Mouse (Mus musculus): Measurements from ENCODE around the gene 1600014C23Rik.

Gene 1600014C23Rik

GRCm38 (mm10) chr17:45752678-45753077 is 19.0 kb upstream of the 1600014C23Rik start:
- peak; percentile 92 for DNase-seq (ENCODE audit: extremely low read depth, insufficient read length, low spot score)

- peak; percentile 86 for DNase-seq (ENCODE audit: extremely low read depth, insufficient read length, low spot score)
Measured at GRCm38 (mm10) chr17:45752053-45752452, 18.4 kb upstream of the 1600014C23Rik start.

DNA sequence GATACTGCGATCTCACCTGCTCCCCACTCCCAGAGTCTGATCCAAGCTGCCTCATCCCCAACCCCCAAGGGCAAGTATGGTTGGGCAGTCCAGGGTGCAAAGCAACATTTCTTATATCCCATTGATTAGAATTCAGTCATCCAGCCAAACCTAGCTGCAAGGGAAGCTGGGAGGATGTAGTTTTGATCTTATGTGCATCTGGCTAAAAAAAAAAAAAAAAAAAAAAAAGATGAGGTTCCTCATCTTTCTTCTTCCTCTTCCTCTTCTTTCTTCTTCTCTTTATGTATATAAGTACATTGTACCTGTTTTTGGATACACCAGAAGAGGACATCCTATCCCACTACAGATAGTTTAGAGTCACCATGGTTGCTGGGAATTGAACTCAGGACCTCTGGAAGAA is 17.7 kb upstream of the 1600014C23Rik start:
- DNase-seq (ENCODE audit: extremely low read depth, insufficient read length, low spot score): no peak

GRCm38 (mm10) chr17:45749100-45749499 is 15.5 kb upstream of the 1600014C23Rik start:
- peak; percentile 74 for DNase-seq (ENCODE audit: extremely low read depth, insufficient read length, low spot score)

DNA sequence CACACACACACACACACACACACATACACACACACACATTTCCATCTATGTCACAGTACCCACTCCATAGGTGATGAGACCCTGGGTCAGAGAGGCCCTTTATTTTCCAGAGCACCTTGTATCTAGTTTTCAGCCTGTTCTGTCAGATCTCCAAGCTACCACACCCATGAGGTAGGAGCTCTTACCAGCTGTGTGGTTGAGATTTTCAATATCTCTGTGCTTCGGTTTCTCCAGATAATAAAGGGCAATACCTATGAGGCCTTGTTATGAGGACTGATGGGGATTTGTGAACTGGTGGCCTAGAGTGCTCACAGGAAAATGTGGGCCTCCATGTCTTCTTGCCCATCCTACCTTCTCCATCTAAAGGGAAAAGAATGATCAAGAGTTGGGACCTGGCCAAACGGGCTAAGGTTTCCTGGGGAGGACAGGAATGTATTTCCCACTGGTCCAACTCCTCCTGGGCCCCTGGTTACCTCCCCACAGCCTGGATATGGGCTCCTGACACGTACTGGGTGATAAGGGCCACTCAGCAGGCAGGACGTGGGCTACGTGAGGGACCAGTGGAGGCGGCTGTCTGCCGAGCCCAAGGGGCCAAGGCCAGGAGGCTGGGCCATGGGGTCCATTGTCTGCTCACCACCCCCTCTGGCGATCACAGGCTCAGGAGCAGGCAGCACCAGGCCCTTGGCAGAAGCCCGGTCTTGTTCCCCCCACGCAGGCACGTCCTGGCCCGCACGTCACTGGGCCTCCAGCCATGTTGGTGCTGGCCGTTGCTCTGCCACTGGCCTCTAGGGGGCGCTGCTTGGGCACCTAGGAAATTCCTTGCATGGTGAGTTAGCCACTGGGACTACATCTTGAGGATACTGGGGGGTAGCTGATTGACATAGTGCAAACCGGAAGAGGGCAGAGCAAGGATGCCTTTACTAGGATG is 14.5 kb upstream of the 1600014C23Rik start:
- DNase-seq (ENCODE audit: extremely low read depth, insufficient read length, low spot score): peak; percentile 51

GRCm38 (mm10) chr17:45747293-45747692 is 13.6 kb upstream of the 1600014C23Rik start:
- no peak for DNase-seq (ENCODE audit: extremely low read depth, insufficient read length, low spot score)

- peak; percentile 83 for DNase-seq (ENCODE audit: extremely low read depth, insufficient read length, low spot score)
Measured at GRCm38 (mm10) chr17:45746755-45747154, 13.1 kb upstream of the 1600014C23Rik start.

DNA sequence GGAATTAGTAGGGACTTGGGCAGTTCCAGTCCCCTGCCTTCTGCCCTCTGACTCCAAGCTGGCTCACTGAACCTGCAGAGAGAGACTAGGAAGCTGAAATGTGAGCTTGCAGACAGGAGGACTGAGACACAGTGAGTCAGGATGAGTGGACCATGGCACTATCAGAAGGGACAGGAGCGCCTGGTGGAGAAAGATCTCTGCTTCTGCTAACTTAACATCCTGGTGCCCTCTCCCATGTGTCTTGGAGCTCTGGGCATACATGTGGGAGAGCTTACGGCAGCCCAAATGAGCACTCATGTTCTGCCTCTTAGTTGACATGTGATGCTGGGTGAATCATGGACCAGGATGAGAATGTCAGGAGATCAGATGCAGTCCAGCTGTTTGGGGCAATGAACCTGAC is 12.0 kb upstream of the 1600014C23Rik start:
- DNase-seq (ENCODE audit: extremely low read depth, insufficient read length, low spot score): no peak

DNA sequence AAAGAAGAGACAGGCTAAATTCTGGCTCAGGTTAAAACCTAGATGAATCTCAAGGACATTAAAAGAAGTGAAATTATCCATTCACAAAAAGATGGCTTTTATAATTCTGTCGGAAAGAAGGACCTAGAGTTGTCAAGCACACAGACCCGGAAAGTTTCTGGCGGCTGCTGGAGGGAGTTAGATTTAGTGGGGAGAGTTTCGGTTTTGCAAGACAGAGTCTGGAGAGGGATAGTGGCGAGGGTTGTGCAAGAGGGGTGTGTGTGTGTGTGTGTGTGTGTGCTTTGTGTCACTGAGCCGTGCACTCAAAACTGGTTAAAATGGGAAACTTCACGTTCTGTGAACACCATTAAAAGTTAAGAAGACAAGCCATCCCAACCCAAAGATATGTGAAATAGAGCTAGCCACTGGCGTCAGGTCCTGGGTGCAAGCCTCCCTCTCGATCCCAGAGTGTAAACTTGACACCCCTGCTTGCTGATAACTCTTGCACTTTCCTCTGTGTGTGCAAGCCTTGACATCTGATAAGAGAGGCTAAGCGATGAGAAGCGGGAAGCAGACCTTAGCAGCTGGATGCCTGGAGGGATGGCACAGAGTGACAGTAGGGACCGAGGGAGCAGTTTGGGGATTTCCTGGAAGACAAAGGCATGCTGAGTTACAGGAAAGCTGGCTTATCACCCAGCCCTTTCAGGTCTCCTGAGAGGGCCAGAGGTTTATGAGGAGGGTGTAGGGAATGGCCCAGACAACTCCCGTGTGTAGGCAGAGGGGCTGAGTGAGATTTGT is 8.9 kb upstream of the 1600014C23Rik start:
- DNase-seq (ENCODE audit: extremely low read depth, insufficient read length, low spot score): no peak

DNA sequence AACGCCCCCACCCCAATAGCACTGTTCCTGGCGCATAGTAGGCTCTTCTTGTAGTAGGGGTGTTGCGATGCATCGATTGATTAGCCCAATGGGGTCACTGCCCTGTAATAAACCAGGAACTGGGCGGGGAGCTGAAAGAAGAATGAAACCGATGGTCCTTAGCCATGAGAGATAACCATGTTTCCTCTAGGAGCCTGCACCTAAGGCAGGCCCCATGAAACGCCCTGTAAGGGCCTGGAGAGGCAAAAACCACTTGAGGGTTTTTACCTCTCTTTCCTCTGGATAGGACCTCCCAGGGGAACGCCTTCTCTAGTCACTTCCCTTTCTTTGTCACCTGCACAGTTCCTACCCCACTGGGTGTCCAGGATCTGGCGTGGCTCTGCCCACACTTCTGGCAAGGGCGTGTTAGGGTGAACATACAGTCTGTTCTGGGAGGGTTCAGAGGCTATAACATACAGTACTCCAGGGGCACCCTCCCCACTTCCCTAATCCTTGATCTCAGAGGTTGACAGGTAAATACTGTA is 3.5 kb upstream of the 1600014C23Rik start:
- DNase-seq (ENCODE audit: extremely low read depth, insufficient read length, low spot score): no peak

GRCm38 (mm10) chr17:45736311-45737077 is 2.9 kb upstream of the 1600014C23Rik start:
- peak; percentile 82 for DNase-seq (ENCODE audit: extremely low read depth, insufficient read length, low spot score)

DNA sequence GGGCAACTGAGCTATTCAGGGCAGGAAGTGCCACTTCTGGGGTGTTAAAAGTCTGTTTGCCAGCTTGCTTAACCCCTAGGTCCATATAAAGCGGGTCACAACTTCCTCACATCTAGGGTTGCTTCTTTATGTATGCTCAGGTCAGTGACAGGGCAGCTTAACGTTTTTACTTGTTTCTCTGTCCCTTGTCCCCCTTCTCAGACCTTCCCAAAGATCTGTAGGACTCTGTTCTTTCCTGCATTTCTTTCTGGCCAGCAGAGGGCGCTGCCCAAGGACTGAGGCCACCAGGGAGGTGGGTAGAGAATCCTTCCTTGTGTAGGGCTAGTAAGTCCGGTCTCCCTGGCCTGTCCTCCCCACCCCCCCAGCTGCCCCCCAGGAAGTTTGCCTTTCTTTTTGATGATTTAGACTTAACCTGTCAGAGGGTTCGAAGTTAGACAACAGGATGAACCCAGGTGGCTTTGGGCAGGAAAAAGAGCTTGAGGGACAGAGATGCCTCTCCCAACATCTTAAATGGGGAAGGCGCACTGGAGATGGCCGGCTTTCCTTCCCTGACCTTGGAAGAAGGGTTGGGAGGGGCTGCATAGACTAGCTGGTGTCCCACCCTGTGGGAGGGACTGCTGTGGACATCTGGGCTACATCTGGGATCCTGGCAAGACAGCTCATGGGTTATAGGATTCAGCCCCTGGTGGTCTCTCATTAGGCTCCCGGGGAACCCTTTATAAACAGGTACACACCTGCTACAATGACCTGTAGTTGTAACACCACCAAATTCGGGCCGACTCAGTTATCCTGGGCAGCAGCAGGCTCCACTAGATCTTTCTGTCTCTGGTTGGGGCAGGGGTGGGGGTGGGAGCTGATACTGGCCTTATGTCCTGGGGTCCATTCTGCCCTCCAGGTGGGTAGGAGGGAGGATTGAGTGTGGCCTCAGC is 2.0 kb upstream of the 1600014C23Rik start:
- DNase-seq (ENCODE audit: extremely low read depth, insufficient read length, low spot score): peak; percentile 78

- DNase-seq (ENCODE audit: extremely low read depth, insufficient read length, low spot score): peak; percentile 83
Measured at GRCm38 (mm10) chr17:45734881-45735280, 1.2 kb upstream of the 1600014C23Rik start.

GRCm38 (mm10) chr17:45734333-45734732 is 689 bp upstream of the 1600014C23Rik start:
- no peak for DNase-seq (ENCODE audit: extremely low read depth, insufficient read length, low spot score)

GRCm38 (mm10) chr17:45733038-45733734 is 458 bp downstream of the 1600014C23Rik start:
- no peak for DNase-seq (ENCODE audit: extremely low read depth, insufficient read length, low spot score)

GRCm38 (mm10) chr17:45731172-45731864 is 2.3 kb downstream of the 1600014C23Rik start:
- DNase-seq (ENCODE audit: extremely low read depth, insufficient read length, low spot score): peak; percentile 49

- no peak for DNase-seq (ENCODE audit: extremely low read depth, insufficient read length, low spot score)
Measured at GRCm38 (mm10) chr17:45730696-45731095, 2.9 kb downstream of the 1600014C23Rik start.

- DNase-seq (ENCODE audit: extremely low read depth, insufficient read length, low spot score): no peak
Measured at GRCm38 (mm10) chr17:45729387-45729786, 4.3 kb downstream of the 1600014C23Rik start.

All from 3134 (cell line).